Mouse (Mus musculus): Measurements from ENCODE around the gene Syce1l. TPM values are rescaled to one million over a fixed set of nuclear protein-coding genes. Genes with fewer than 3 reads are reported as not detected.

The Syce1l gene
- total RNA-seq, 2 experiments from 2014 or later, result 0.55 TPM; not detected in 1

DNA sequence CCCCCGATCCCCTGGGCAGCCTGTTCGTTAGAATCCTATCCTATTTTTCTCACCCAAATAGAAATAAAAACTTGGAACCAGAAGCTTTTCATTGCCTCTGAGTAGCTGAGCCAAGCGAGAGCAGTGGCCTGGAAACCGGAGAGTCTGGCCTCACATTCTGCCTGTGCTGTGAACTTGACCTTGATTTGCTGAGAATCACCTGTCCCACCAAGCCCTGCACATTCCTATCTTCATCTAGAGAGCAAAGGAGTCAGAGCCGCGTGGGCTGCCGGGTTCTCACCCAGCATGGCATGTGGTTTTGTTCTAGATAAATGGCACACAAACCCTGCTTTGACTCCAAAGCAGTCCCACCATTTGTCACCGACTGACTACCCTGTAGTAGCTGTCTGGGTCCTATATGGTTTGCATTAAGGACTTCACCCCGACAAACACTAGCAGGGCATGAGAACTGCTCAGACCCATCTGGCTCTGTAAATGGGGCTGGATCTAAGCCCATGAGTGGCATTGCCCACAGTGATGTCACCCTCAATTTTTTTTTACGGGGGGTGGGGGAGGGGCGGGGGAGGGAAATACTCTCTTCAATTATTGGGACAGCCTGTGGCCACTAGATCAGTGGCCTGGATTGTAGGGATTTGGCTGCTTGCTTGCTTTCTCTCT is 29.7 kb downstream of the Syce1l start:
- DNase-seq, result no peak

DNA sequence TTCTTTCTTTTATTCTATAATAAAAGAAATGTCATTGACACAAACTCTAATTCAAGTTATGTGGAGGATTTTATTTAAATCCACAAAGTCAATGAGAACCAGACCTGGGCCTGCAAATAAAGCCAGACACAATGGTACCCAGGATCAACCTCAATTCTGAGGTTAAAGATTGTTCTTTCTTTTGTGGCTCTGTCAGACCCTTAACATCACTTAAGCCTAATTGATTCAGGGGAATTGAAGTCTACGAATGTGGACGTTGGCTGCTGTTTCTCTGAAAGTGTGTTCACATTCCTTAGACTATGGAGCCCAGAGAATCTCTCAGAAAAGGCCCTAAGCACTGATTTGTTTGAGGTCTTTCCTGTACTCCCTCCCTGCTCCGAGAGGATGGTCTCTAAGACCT is 30.3 kb downstream of the Syce1l start:
- DNase-seq, result no peak

- DNase-seq, result peak; percentile 14
Observed at GRCm38 (mm10) chr8:113674611-113675010, 31.6 kb downstream of the Syce1l start.

GRCm38 (mm10) chr8:113675281-113675680 is 32.3 kb downstream of the Syce1l start:
- peak; percentile 57 for DNase-seq

- no peak for DNase-seq
Observed at GRCm38 (mm10) chr8:113676811-113677210, 33.8 kb downstream of the Syce1l start.

GRCm38 (mm10) chr8:113679361-113679760 is 36.3 kb downstream of the Syce1l start:
- DNase-seq, result no peak

GRCm38 (mm10) chr8:113687889-113688542 is 45.0 kb downstream of the Syce1l start:
- DNase-seq, result peak; percentile 54

- DNase-seq, result no peak
Observed at GRCm38 (mm10) chr8:113688543-113688915, 45.5 kb downstream of the Syce1l start.

- DNase-seq, result no peak
Observed at GRCm38 (mm10) chr8:113691622-113692343, 48.8 kb downstream of the Syce1l start.

GRCm38 (mm10) chr8:113704968-113705367 is 62.0 kb downstream of the Syce1l start:
- DNase-seq, result no peak

Other genes starting within 250 kb of the Syce1l start
- 10 to 100 TPM; 12.4 to 13.8 TPM for gene Mon1b, start 7.6 kb upstream of the Syce1l start, total RNA-seq (2021)
- under 1 TPM; 0.51 to 0.66 TPM for gene Adamts18, start 205.5 kb downstream of the Syce1l start, total RNA-seq (2021)

Data from adrenal gland, postnatal 10 days (tissue).